Mouse (Mus musculus): ENCODE results near the gene Tsku. TPM values are rescaled to one million over a fixed set of nuclear protein-coding genes. Genes with fewer than 3 reads are reported as not detected.
A peak's percentile ranks its signal among the peaks of the same experiment; 100 is the strongest.

The Tsku gene
- polyA plus RNA-seq, 1 experiment from 2014 or later: 9.3 TPM

DNA sequence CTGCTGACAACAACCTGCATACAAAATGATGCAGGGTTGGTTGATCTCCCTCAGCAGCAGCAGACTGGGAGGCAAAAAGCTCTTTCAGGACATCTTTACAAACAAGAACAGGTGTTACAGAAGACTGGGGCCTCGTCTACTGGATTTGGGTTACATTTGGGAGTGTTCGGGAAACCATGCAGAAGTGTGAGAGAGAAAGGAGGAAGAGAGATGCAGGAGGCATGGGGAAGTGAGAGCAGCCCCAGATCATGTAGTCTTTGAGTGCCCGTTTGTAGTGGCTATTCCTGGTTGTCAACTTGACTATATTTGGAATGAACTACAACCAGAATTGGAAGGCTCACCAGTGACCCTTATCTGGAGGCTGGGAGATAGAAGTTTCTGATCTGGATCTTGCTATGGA is 38.7 kb downstream of the Tsku start:
- Histone ChIP-seq H3K4me2 (no peak overlapping the region), H3K9ac (no peak overlapping the region), H3K27me3 (no peaks in the 10 kb centered on the region), H3K4me3 (no peak overlapping the region), H3K4me1 (replicated peaks) (peaks cover 8% of the 10 kb centered on the region), H3K27ac (replicated peaks) (no peak overlapping the region), H3K9me3 (no peaks in the 10 kb centered on the region), H3K36me3 (no peaks in the 10 kb centered on the region)
- 87% methylated on average over 3 of the region's 3 CpGs for WGBS
- no peak for ATAC-seq (ENCODE audit: low FRiP score, low read depth)

DNA sequence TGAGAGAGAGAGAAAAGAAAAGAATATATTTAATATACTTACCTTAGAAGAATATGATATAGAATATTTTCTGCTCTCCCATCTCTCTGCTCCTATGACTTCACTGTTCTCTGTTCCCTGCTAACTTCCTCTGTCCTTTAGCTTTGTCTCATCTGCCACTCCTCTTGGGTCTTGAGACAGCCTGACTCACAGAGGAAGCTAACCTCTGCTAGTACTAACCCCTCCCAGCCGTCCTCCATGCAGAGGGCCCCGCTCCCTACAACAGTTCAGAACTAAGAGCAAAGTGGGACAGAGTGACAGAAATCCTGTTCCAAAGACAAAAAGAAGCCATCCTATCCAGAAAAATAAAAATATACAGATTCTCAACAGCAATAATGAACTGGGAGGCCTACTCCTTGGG is 40.0 kb downstream of the Tsku start, which contains the start of gene Acer3:
Acer3 (minus strand) TSS at position 126 of the 400 bp plus-strand sequence.
- peaks cover 8% of the 10 kb centered on the region for H3K4me1 ChIP-seq (replicated peaks)
- no peak for ATAC-seq (ENCODE audit: low FRiP score, low read depth)
- H3K4me2 ChIP-seq: no peak within 1 kb of the TSS
- H3K9me3 ChIP-seq: no peaks in the 10 kb centered on the region
- no peak within 1 kb of the TSS for H3K9ac ChIP-seq
- no peaks in the 10 kb centered on the region for H3K27me3 ChIP-seq
- no peaks in the 10 kb centered on the region for H3K36me3 ChIP-seq
- no peak within 1 kb of the TSS for H3K4me3 ChIP-seq
- no peak within 1 kb of the TSS for H3K27ac ChIP-seq (replicated peaks)
- 89% methylated on average over 2 of the region's 2 CpGs for WGBS

DNA sequence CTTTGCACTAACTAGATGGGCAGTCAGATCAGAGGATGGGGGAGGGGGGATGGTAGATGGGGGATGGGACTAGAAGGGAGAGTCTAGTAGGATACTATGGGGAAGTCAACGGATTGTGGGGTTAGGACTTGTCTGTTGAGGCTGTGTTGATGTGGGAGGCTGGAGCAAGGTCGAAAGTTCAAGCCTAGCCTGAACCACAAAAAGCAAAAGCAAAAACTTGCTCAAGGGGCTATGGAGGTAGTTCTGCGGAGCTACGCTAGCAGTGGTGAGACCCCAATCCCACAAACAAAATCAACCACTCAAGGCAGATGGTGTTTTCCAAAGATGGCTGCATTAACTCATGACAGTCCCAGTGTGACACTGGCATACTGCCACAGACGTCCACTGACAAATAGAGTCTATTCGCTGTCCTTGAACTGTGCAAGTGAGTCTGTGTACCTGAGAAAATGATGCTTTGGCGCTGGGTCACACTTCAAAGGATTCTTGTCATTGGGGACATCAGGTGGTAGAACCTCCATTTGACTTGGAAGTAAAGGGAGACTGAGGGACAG is 41.0 kb downstream of the Tsku start:
- no peak for ATAC-seq (ENCODE audit: low FRiP score, low read depth)
- Histone ChIP-seq H3K36me3 (no peaks in the 10 kb centered on the region), H3K27me3 (no peaks in the 10 kb centered on the region), H3K9me3 (no peaks in the 10 kb centered on the region), H3K4me1 (replicated peaks) (peaks cover 8% of the 10 kb centered on the region), H3K27ac (replicated peaks) (no peak overlapping the region), H3K4me2 (no peak overlapping the region), H3K9ac (no peak overlapping the region), H3K4me3 (no peak overlapping the region)
- WGBS: 82% methylated on average over 7 of the region's 7 CpGs

DNA sequence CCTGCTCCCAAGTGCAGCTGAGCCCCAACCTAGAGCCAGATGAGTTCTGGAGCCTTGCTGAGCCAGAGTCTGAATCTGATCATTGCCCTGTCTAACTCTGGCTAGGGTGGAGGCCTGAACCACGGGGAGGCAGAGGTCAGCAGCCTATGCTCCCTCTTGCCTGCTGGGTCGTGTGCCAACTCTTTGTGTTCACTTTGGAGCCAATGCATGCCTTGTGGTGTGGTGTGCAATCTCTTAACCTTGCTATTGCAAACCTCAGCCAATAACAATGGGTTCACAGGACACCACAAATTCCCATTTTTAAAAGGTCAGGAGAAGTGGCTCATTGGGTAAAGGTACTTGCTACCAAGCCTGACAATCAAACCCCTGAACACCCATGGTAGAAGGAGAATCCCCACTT is 44.6 kb downstream of the Tsku start:
- no peak overlapping the region for H3K9ac ChIP-seq
- no peak for ATAC-seq (ENCODE audit: low FRiP score, low read depth)
- H3K4me2 ChIP-seq: no peak overlapping the region
- no peak overlapping the region for H3K4me3 ChIP-seq
- no peaks in the 10 kb centered on the region for H3K36me3 ChIP-seq
- H3K9me3 ChIP-seq: no peaks in the 10 kb centered on the region
- WGBS: 38% methylated on average over 2 of the region's 2 CpGs
- no peaks in the 10 kb centered on the region for H3K4me1 ChIP-seq (replicated peaks)
- no peak overlapping the region for H3K27ac ChIP-seq (replicated peaks)
- no peaks in the 10 kb centered on the region for H3K27me3 ChIP-seq

DNA sequence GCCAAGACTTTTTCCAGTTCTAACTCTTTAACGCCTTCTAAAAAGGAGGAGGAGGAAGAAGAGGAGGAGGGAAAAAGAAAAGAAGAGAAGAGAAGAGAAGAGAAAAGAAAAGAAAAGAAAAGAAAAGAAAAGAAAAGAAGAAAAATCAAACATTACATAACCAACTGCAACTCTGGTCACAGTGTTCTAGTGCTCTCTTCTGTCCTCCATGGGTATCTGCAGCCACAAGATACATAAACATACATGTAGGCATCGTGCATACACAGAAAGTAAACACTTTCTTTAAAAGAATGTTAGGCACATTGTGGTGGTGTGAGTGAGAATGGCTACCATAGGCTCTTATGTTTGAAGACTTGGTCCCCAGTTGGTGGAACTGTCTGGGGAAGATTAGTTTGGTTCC is 46.0 kb downstream of the Tsku start:
- ATAC-seq (ENCODE audit: low FRiP score, low read depth): no peak
- no peak overlapping the region for H3K4me3 ChIP-seq
- 84% methylated on average over 2 of the region's 2 CpGs for WGBS
- H3K27me3 ChIP-seq: no peaks in the 10 kb centered on the region
- H3K4me1 ChIP-seq (replicated peaks): no peaks in the 10 kb centered on the region
- H3K9ac ChIP-seq: no peak overlapping the region
- no peak overlapping the region for H3K4me2 ChIP-seq
- H3K9me3 ChIP-seq: no peaks in the 10 kb centered on the region
- H3K36me3 ChIP-seq: no peaks in the 10 kb centered on the region
- no peak overlapping the region for H3K27ac ChIP-seq (replicated peaks)

DNA sequence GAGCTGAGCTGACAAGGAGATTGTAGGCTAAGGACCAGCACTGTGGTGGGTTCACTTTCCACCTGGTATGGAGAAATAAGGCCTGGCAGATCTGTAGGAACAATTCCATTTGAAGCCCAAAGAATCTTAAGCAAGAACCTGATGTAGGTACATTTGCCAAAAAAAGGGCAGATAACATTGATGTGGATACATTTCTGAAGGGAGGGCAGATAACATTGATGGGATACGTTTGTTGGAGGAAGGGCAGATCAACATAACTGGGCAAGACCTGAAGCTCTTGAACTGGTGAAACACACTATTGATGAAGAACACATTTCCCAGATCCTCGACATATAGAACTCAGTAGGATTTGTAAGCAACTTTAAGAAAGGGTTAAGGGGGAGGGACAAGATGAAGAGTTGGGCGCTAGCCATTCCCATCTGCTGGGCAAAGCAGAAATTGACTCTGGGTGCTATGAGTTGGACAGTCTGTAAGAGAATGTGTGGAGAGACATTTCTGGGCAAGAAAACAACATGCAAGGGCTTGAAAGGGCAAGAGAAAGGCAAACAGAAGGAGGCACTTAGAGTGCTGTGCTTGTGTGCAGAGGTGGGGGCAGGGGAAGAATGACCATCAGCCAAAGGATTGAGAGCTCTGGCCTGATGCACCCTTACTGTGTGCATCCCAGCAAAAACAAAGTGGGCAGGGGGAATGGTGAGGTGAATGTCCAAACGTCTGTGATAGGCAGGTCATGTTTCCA is 48.8 kb downstream of the Tsku start:
- Histone ChIP-seq H3K27ac (replicated peaks) (no peak overlapping the region), H3K4me3 (no peak overlapping the region), H3K27me3 (no peaks in the 10 kb centered on the region), H3K9me3 (no peaks in the 10 kb centered on the region), H3K36me3 (no peaks in the 10 kb centered on the region), H3K9ac (no peak overlapping the region), H3K4me1 (replicated peaks) (peaks cover 20% of the 10 kb centered on the region), H3K4me2 (no peak overlapping the region)
- no peak for ATAC-seq (ENCODE audit: low FRiP score, low read depth)
- WGBS: 73% methylated on average over 4 of the region's 4 CpGs

DNA sequence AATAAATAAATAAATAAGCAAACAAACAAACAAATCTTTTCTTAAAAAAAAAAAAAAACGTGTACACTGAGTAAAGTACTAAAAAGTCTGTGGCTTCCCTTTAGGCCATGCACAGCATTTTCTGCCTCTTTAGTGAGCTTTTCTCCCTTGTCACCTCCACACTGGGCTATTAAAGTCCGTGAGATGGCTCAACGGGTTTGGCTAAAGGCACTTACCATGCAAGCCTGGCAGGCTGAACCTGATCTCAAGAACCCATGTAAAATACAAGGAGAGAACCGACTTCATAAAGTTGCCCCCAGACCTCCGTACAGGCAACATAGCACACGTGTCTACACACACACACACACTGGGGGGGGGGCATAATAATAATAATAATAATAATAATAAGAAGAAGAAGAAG is 50.9 kb downstream of the Tsku start:
- Histone ChIP-seq H3K4me2 (no peak overlapping the region), H3K36me3 (no peaks in the 10 kb centered on the region), H3K9me3 (no peaks in the 10 kb centered on the region), H3K4me1 (replicated peaks) (peaks cover 26% of the 10 kb centered on the region), H3K4me3 (no peak overlapping the region), H3K9ac (no peak overlapping the region), H3K27ac (replicated peaks) (no peak overlapping the region), H3K27me3 (no peaks in the 10 kb centered on the region)
- WGBS: 64% methylated on average over 6 of the region's 6 CpGs
- ATAC-seq (ENCODE audit: low FRiP score, low read depth): no peak

DNA sequence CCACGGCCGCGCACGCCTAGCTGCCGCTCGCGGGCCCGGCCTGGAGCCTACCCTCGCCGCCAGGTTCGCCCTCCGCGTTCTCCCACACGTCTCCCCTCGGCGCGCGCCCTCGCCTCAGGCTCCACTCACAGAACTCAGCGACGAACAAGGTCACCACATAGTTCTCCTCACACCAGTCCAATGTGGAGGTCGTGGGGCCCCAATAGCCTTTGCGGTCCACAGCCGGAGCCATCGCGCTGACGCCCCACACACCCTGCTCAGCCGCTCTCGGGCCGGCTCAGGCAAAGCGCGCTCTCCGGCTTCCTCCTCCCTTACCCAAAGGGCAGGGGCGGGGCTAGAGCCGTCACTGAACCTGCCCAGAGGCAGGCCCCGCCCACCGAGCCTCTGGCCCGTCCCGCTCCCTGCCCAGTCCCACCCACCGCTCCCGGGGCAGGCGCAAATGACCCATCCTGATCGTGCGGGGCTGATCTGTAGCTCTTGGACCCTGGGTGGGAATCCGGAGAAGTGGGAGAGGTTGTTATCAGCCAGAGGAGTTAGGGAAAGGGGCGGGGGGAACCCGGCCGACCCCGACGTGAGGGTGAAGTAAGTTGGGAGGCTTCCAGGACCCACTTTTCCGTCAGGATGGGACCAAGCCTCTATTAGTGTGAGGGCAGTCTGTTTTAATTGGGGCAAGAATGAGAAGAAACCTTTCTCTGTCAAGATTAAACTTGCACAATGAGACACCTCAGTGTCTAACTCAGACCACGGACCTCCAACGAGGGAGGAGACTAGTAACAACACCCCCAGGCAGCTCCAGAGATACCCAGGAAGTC is 51.7 kb downstream of the Tsku start:
- Histone ChIP-seq H3K27me3 (no peaks in the 10 kb centered on the region), H3K9me3 (no peaks in the 10 kb centered on the region), H3K4me3 (peak overlapping the region; percentile 84), H3K4me2 (peak overlapping the region; percentile 71), H3K9ac (peak overlapping the region; percentile 60), H3K27ac (replicated peaks) (peak overlapping the region; percentile 74), H3K4me1 (replicated peaks) (peaks cover 26% of the 10 kb centered on the region), H3K36me3 (no peaks in the 10 kb centered on the region)
- peak; percentile 98 for ATAC-seq (ENCODE audit: low FRiP score, low read depth)
- WGBS: under 1% methylated on average over 53 of the region's 53 CpGs

DNA sequence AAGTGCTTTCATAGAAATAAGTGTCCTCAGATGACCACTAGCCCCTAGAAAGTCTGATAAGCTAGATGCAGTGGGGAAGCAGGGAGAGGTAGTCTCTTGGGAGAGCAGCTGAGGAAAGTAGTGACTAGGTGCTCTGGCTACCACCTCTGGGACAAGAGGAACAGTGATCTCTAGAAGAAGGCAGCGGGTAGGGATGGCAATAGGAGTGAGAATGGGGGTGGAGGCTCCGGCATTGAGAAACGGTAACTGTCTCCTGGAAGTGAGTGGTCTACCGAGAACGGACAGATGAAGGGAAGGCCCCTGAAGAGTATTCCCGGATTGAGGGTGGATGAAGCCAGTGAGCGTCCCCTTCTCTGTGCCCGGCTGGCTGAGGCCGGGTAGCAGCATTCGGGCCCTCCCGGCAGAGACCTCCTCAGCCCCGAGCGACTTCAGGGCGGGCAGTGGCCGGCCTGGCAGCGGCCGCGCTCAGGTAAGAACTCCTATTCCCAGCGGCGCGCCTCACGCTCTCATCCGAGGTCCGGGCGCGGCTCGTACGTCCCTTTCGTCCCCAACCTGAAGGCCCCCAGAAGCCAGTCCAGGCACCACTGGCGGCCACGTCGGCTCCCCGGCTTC is 52.4 kb downstream of the Tsku start:
- Histone ChIP-seq H3K4me3 (peak overlapping the region; percentile 84), H3K9ac (peak overlapping the region; percentile 60), H3K27ac (replicated peaks) (peak overlapping the region; percentile 74), H3K9me3 (no peaks in the 10 kb centered on the region), H3K36me3 (no peaks in the 10 kb centered on the region), H3K27me3 (no peaks in the 10 kb centered on the region), H3K4me1 (replicated peaks) (peaks cover 26% of the 10 kb centered on the region), H3K4me2 (peak overlapping the region; percentile 71)
- WGBS: under 1% methylated on average over 31 of the region's 33 CpGs
- peak; percentile 63; the same call in 1 of the 2 replicates for ATAC-seq (ENCODE audit: low FRiP score, low read depth)

DNA sequence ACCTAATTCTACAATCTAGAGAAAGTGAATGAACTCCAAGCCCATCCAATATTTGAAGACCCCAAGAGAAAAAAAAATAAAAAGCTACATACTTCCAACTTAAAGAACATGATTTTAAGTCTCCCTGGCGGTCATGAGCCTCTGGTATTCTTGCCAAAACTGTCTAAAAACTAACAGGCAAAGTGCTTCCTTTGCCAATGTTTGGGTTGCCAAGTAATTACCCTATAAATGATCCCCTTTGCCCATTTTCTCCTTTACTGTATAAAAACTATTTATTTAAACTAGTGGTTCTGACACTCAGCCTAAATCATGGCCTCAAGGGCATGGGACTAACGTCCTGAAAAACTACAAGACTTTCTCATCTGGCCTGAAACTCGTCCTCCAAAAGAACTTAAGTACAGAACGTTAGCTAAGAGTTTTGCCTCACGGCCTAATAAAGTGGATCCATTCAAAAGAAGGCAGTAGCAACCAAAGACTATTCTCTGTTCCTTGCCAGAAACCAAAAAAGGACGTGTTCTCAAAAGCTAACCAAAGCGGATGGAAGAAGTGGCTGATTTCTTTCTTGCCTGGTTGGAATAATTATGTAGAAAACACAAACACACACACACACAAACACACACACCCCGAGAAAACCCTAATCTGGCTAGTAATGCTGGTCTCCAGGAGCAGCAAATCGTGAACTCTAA is 53.1 kb downstream of the Tsku start:
- Histone ChIP-seq H3K27ac (replicated peaks) (peak overlapping the region; percentile 74), H3K36me3 (no peaks in the 10 kb centered on the region), H3K9ac (peak overlapping the region; percentile 60), H3K4me3 (peak overlapping the region; percentile 84), H3K4me2 (peak overlapping the region; percentile 71), H3K4me1 (replicated peaks) (peaks cover 26% of the 10 kb centered on the region), H3K27me3 (no peaks in the 10 kb centered on the region), H3K9me3 (no peaks in the 10 kb centered on the region)
- 42% methylated on average over 9 of the region's 9 CpGs for WGBS
- no peak for ATAC-seq (ENCODE audit: low FRiP score, low read depth)

DNA sequence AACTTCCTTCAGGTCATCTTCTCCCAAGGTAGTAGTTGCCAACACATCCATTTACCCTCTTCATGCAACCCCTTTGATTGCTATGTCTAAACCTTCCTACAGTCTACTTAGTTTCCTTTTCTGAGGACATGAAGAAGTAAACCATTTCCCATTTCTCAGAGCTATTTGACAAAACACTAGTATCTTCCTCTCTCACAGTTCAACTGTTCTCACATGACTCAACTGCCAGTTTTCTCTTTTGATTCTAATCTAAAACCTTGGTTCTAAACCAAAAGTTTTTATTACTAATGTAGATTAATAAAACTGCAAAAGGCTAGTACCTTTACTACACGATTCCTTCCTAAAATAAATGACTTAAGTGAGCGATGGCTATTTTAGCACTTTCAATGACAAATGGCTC is 53.7 kb downstream of the Tsku start:
- Histone ChIP-seq H3K9me3 (no peaks in the 10 kb centered on the region), H3K36me3 (no peaks in the 10 kb centered on the region), H3K4me2 (peak overlapping the region; percentile 71), H3K4me3 (no peak overlapping the region), H3K27ac (replicated peaks) (no peak overlapping the region), H3K4me1 (replicated peaks) (peaks cover 26% of the 10 kb centered on the region), H3K27me3 (no peaks in the 10 kb centered on the region), H3K9ac (no peak overlapping the region)
- no peak for ATAC-seq (ENCODE audit: low FRiP score, low read depth)
- 82% methylated on average over 2 of the region's 2 CpGs for WGBS
